8 mouse cellular contexts compared by ENCODE assay signal in genomic region chr3:51561109-51561992, GRCm38 (mm10). TPM values are rescaled to one million over a fixed set of nuclear protein-coding genes. Genes with fewer than 3 reads are reported as not detected.
A peak's percentile ranks its signal among the peaks of the same experiment; 100 is the strongest.
DNase-seq lines count a peak whose midpoint lies in the region; ATAC-seq and TF ChIP-seq lines count a peak whose summit lies in the region.

No protein-coding gene starts in this region.

- WGBS in embryonic facial prominence, embryonic 12.5 days = 1% methylated on average over 32 of the region's 32 CpGs
- 3% methylated on average over 32 of the region's 32 CpGs for WGBS in heart, embryonic 10.5 days
- WGBS in kidney, embryonic 14.5 days = 2% methylated on average over 32 of the region's 32 CpGs
- 7% methylated on average over 32 of the region's 32 CpGs for WGBS in liver, embryonic 11.5 days
- WGBS in stomach, embryonic 14.5 days = 2% methylated on average over 32 of the region's 32 CpGs

- H3K4me3 ChIP-seq in embryonic facial prominence, embryonic 12.5 days = peak overlapping the region; percentile 87
- peak overlapping the region; percentile 91 for H3K4me3 ChIP-seq in heart, embryonic 10.5 days
- peak overlapping the region; percentile 75 for H3K4me3 ChIP-seq in kidney, embryonic 14.5 days (ENCODE audit: low read length)
- H3K4me3 ChIP-seq in liver, embryonic 11.5 days (ENCODE audit: low read depth, low read length) = peak overlapping the region; percentile 78
- H3K4me3 ChIP-seq in myocyte = peak overlapping the region; percentile 81
- peak overlapping the region; percentile 86 for H3K4me3 ChIP-seq in stomach, embryonic 14.5 days (ENCODE audit: low read depth, low read length)

- H3K9ac ChIP-seq in embryonic facial prominence, embryonic 12.5 days = peak overlapping the region; percentile 84
- peak overlapping the region; percentile 88 for H3K9ac ChIP-seq in kidney, embryonic 14.5 days (ENCODE audit: low read depth, low read length)
- H3K9ac ChIP-seq in liver, embryonic 11.5 days (ENCODE audit: low read depth, low read length) = peak overlapping the region; percentile 82
- peak overlapping the region; percentile 92 for H3K9ac ChIP-seq in stomach, embryonic 14.5 days (replicated peaks; ENCODE audit: low read depth, low read length)

- DNase-seq in B cell, adult 2 months = peak; percentile 64 to 65
- peak; percentile 73 for DNase-seq in adrenal gland, postnatal 14 days
- DNase-seq in heart, embryonic 10.5 days (ENCODE audit: low spot score) = peak; percentile 90
- peak; percentile 72 for DNase-seq in liver, embryonic 11.5 days (ENCODE audit: low spot score)

- peak; percentile 46 for TF ChIP-seq POLR2A in myocyte (IDR thresholded peaks at IDR 0.05; ENCODE audit: insufficient read length, low read depth)

- no peaks in the 10 kb centered on the region for H3K9me3 ChIP-seq in embryonic facial prominence, embryonic 12.5 days
- no peaks in the 10 kb centered on the region for H3K9me3 ChIP-seq in heart, embryonic 10.5 days
- H3K9me3 ChIP-seq in kidney, embryonic 14.5 days (ENCODE audit: control insufficient read depth, low read length) = no peaks in the 10 kb centered on the region
- no peaks in the 10 kb centered on the region for H3K9me3 ChIP-seq in liver, embryonic 11.5 days (ENCODE audit: control insufficient read depth, low read length)
- H3K9me3 ChIP-seq in stomach, embryonic 14.5 days (ENCODE audit: control insufficient read depth, low read depth, low read length) = no peaks in the 10 kb centered on the region

- H3K27me3 ChIP-seq in embryonic facial prominence, embryonic 12.5 days = no peaks in the 10 kb centered on the region
- H3K27me3 ChIP-seq in heart, embryonic 10.5 days (ENCODE audit: insufficient read depth, poor library complexity, severe bottlenecking) = no peaks in the 10 kb centered on the region
- H3K27me3 ChIP-seq in kidney, embryonic 14.5 days (ENCODE audit: control insufficient read depth, insufficient read depth, low read length) = no peaks in the 10 kb centered on the region
- H3K27me3 ChIP-seq in liver, embryonic 11.5 days (replicated peaks; ENCODE audit: control insufficient read depth, insufficient read depth, low read length) = no peaks in the 10 kb centered on the region
- H3K27me3 ChIP-seq in myocyte (ENCODE audit: control insufficient read depth, insufficient read depth, insufficient read length) = no peaks in the 10 kb centered on the region
- no peaks in the 10 kb centered on the region for H3K27me3 ChIP-seq in stomach, embryonic 14.5 days (ENCODE audit: control insufficient read depth, insufficient read depth, low read length)

- H3K4me1 ChIP-seq in embryonic facial prominence, embryonic 12.5 days = peaks cover 17% of the 10 kb centered on the region
- H3K4me1 ChIP-seq in heart, embryonic 10.5 days = peaks cover 22% of the 10 kb centered on the region
- H3K4me1 ChIP-seq in kidney, embryonic 14.5 days (ENCODE audit: control insufficient read depth, insufficient read depth, low read length) = peaks cover 10% of the 10 kb centered on the region
- peaks cover 9% of the 10 kb centered on the region for H3K4me1 ChIP-seq in liver, embryonic 11.5 days (replicated peaks; ENCODE audit: control insufficient read depth, insufficient read depth, low read length)
- H3K4me1 ChIP-seq in stomach, embryonic 14.5 days (ENCODE audit: control insufficient read depth, insufficient read depth, low read length) = peaks cover 11% of the 10 kb centered on the region; the same call in 1 of the 2 replicates

- H3K27ac ChIP-seq in embryonic facial prominence, embryonic 12.5 days = peak overlapping the region; percentile 88
- peak overlapping the region; percentile 99 for H3K27ac ChIP-seq in heart, embryonic 10.5 days
- peak overlapping the region; percentile 89 for H3K27ac ChIP-seq in kidney, embryonic 14.5 days (ENCODE audit: low read depth, low read length)
- peak overlapping the region; percentile 73 for H3K27ac ChIP-seq in liver, embryonic 11.5 days (ENCODE audit: low read depth, low read length)
- H3K27ac ChIP-seq in stomach, embryonic 14.5 days (ENCODE audit: low read length) = peak overlapping the region; percentile 92

- no peaks in the 10 kb centered on the region for H3K36me3 ChIP-seq in embryonic facial prominence, embryonic 12.5 days
- H3K36me3 ChIP-seq in heart, embryonic 10.5 days = peaks cover 5% of the 10 kb centered on the region
- H3K36me3 ChIP-seq in kidney, embryonic 14.5 days (ENCODE audit: control insufficient read depth, insufficient read depth, low read length) = no peaks in the 10 kb centered on the region
- no peaks in the 10 kb centered on the region for H3K36me3 ChIP-seq in liver, embryonic 11.5 days (ENCODE audit: control insufficient read depth, insufficient read depth, low read length)
- H3K36me3 ChIP-seq in myocyte (ENCODE audit: control insufficient read depth, insufficient read depth) = no peaks in the 10 kb centered on the region
- H3K36me3 ChIP-seq in stomach, embryonic 14.5 days (ENCODE audit: control insufficient read depth, insufficient read depth, low read length) = no peaks in the 10 kb centered on the region

- H3K79me2 ChIP-seq in myocyte (ENCODE audit: control insufficient read depth, insufficient read depth) = peaks cover 30% of the 10 kb centered on the region

- H3K4me2 ChIP-seq in embryonic facial prominence, embryonic 12.5 days (replicated peaks) = peak overlapping the region; percentile 96
- peak overlapping the region; percentile 82 for H3K4me2 ChIP-seq in kidney, embryonic 14.5 days (replicated peaks; ENCODE audit: low read depth, low read length)
- H3K4me2 ChIP-seq in liver, embryonic 11.5 days = peak overlapping the region; percentile 100
- peak overlapping the region; percentile 82 for H3K4me2 ChIP-seq in myocyte (ENCODE audit: low read depth)
- H3K4me2 ChIP-seq in stomach, embryonic 14.5 days (replicated peaks; ENCODE audit: low read depth, low read length) = peak overlapping the region; percentile 99

- peak overlapping the region; percentile 72 for H3ac ChIP-seq in myocyte (ENCODE audit: control insufficient read depth, insufficient read length)

- peak; percentile 11; the same call in 1 of the 2 replicates for ATAC-seq in embryonic facial prominence, embryonic 12.5 days (ENCODE audit: insufficient number of reproducible peaks, insufficient read depth, low FRiP score, low TSS enrichment)
- peak; percentile 40 for ATAC-seq in kidney, embryonic 14.5 days (ENCODE audit: low FRiP score, low TSS enrichment)
- ATAC-seq in liver, embryonic 11.5 days (replicated peaks; ENCODE audit: low FRiP score) = peak; percentile 23
- peak; percentile 35; the same call in 1 of the 2 replicates for ATAC-seq in stomach, embryonic 14.5 days (ENCODE audit: insufficient number of reproducible peaks, insufficient read depth, low FRiP score, low read depth)

TF ChIP-seq in myocyte, 11 proteins besides CTCF, POLR2A, EP300 and RAD21:
- TF ChIP-seq MYOG (IDR thresholded peaks at IDR 0.05; ENCODE audit: control insufficient read depth in 1 of 3, insufficient read depth in 1 of 3, insufficient read length in 2 of 3, low read depth in 2 of 3) (peak in 2 of 3 experiments; percentile 3 to 9), E2F4 (IDR thresholded peaks at IDR 0.05; ENCODE audit: insufficient read depth) (no peak), POLR2AphosphoS2 (IDR thresholded peaks at IDR 0.05; ENCODE audit: insufficient read length, low read depth) (peak; percentile 15), MYOD1 (IDR thresholded peaks at IDR 0.05; ENCODE audit: control insufficient read depth in 1 of 3, insufficient read length in 2 of 3, low read depth in 2 of 3) (peak in 2 of 3 experiments; percentile 34 to 36)
TF ChIP-seq in myocyte: peak in this region for 3.

RNA-seq across cellular contexts. Expression of gene Setd7, which starts 0.7 kb away (rescaled TPM):
- total RNA-seq in adrenal gland, postnatal 14 days (2021) = 33.5 and 47.5 TPM in 2 replicates
- 4.6 and 4.8 TPM in 2 replicates for polyA plus RNA-seq in embryonic facial prominence, embryonic 12.5 days (2016; fragmentation: Nextera tagmentation; extraction: Ambion mirVana)
- polyA plus RNA-seq in heart, embryonic 10.5 days (2016; fragmentation: Nextera tagmentation; extraction: Ambion mirVana) = 3.6 and 3.9 TPM in 2 replicates
- 4.3 and 4.7 TPM in 2 replicates for polyA plus RNA-seq in kidney, embryonic 14.5 days (2014; fragmentation: Nextera tagmentation; extraction: Ambion mirVana)
- polyA plus RNA-seq in liver, embryonic 11.5 days (2014; fragmentation: Nextera tagmentation; extraction: Ambion mirVana) = 2.3 and 2.4 TPM in 2 replicates
- polyA plus RNA-seq in myocyte (2012; fragmentation: generic; extraction: Trizol) = 11.8 TPM
- polyA plus RNA-seq in stomach, embryonic 14.5 days (2014; fragmentation: Nextera tagmentation; extraction: Ambion mirVana) = 6.6 and 8.5 TPM in 2 replicates

Comparison
In these comparisons a context has a peak if more than half of its experiments do, and no peak if none do; other contexts are left out.
1. Peak in every context shown above with its lines: DNase-seq, ATAC-seq, H3K4me3 ChIP-seq and H3K27ac ChIP-seq.